Mouse (Mus musculus) MEL (cell line): ENCODE measurements around the gene Adgrb3. TPM values are rescaled to one million over a fixed set of nuclear protein-coding genes. Genes with fewer than 3 reads are reported as not detected.

Experiments
- DNase-seq: peaks from one replicate; pipeline ENCODE4 v3.0.0; 2011; ENCODE audit warnings: low read depth, low spot score
- H3K27ac ChIP-seq: 2 replicates; pipeline ENCODE4 v1.5.1; 2012; ENCODE audit warnings: low read depth, mild to moderate bottlenecking, control low read depth, low read length, moderate library complexity; ENCODE audit not compliant: control insufficient read depth
- H3K27me3 ChIP-seq, 2 experiments: fragments of 150-350 bp in 1 of 2; sonication (generic) in 1 of 2; 2 replicates each; pipeline ENCODE4 v1.6.1; 2012; ENCODE audit warnings: low read length in 2 of 2, mild to moderate bottlenecking in 2 of 2, improper control_type of control experiment in 1 of 2, moderate library complexity in 1 of 2; ENCODE audit not compliant: insufficient read depth in 2 of 2, control insufficient read depth in 1 of 2
- H3K36me3 ChIP-seq, 2 experiments: 2 replicates each; pipeline ENCODE4 v1.6.1; 2012 to 2014; ENCODE audit warnings: low read length in 2 of 2, improper control_type of control experiment in 1 of 2, inconsistent platforms in 1 of 2, mild to moderate bottlenecking in 1 of 2; ENCODE audit not compliant: insufficient read depth in 2 of 2, control insufficient read depth in 1 of 2
- H3K4me1 ChIP-seq, 2 experiments: fragments of 150-350 bp in 1 of 2; sonication (generic) in 1 of 2; 2 replicates each; pipeline ENCODE4 v1.6.1; 2012; ENCODE audit warnings: low read length in 2 of 2, improper control_type of control experiment in 1 of 2, mild to moderate bottlenecking in 1 of 2; ENCODE audit not compliant: insufficient read depth in 2 of 2, control insufficient read depth in 1 of 2
- H3K4me3 ChIP-seq, 2 experiments: fragments of 150-350 bp in 1 of 2; sonication (generic) in 1 of 2; 2 replicates each; pipeline ENCODE4 v1.5.1; 2012; ENCODE audit warnings: low read depth in 2 of 2, low read length in 2 of 2, mild to moderate bottlenecking in 2 of 2, moderate library complexity in 2 of 2, control low read depth in 1 of 2, improper control_type of control experiment in 1 of 2; ENCODE audit not compliant: control insufficient read depth in 1 of 2, insufficient read depth in 1 of 2
- H3K79me2 ChIP-seq: 2 replicates; pipeline ENCODE4 v1.6.1; 2012; ENCODE audit warnings: mild to moderate bottlenecking, low read length, moderate library complexity; ENCODE audit not compliant: control insufficient read depth, poor library complexity, insufficient read depth
- H3K9ac ChIP-seq: 2 replicates; pipeline ENCODE4 v1.6.1; 2012; ENCODE audit warnings: low read depth, mild to moderate bottlenecking, control low read depth, low read length, moderate library complexity; ENCODE audit not compliant: control insufficient read depth, poor library complexity, severe bottlenecking
- H3K9me3 ChIP-seq: fragments of 150-350 bp; sonication (generic); replicated peaks from 2 replicates; pipeline ENCODE4 v1.6.1; 2012; ENCODE audit warnings: mild to moderate bottlenecking, low read length, improper control_type of control experiment, moderate library complexity; ENCODE audit not compliant: insufficient read depth
- BHLHE40 ChIP-seq: IDR thresholded peaks from 2 replicates; pipeline ENCODE4 v1.6.1; 2012; ENCODE audit warnings: low read depth, mild to moderate bottlenecking, inconsistent platforms, low read length, improper control_type of control experiment, borderline replicate concordance
- CHD1 ChIP-seq: IDR thresholded peaks from 2 replicates; pipeline ENCODE4 v1.6.1; 2012; ENCODE audit warnings: low read depth, mild to moderate bottlenecking, inconsistent platforms, low read length, improper control_type of control experiment
- CHD2 ChIP-seq: IDR thresholded peaks from 2 replicates; pipeline ENCODE4 v1.6.1; 2011; ENCODE audit warnings: low read length, improper control_type of control experiment
- E2F4 ChIP-seq: IDR thresholded peaks from 2 replicates; pipeline ENCODE4 v1.6.1; 2011; ENCODE audit warnings: low read depth, low read length, improper control_type of control experiment, borderline replicate concordance
- ELF1 ChIP-seq: IDR thresholded peaks from 2 replicates; pipeline ENCODE4 v1.6.1; 2014; ENCODE audit warnings: low read depth, mild to moderate bottlenecking, inconsistent platforms, low read length, improper control_type of control experiment, moderate library complexity
- EP300 ChIP-seq, 2 experiments: IDR thresholded peaks; 2 replicates each; pipeline ENCODE4 v1.6.1; 2011; ENCODE audit warnings: improper control_type of control experiment in 2 of 2, low read length in 2 of 2, low read depth in 1 of 2, mild to moderate bottlenecking in 1 of 2
- MAZ ChIP-seq: IDR thresholded peaks from 2 replicates; pipeline ENCODE4 v1.6.1; 2012; ENCODE audit warnings: low read depth, mild to moderate bottlenecking, inconsistent platforms, low read length, improper control_type of control experiment
- MYB ChIP-seq: IDR thresholded peaks from 2 replicates; pipeline ENCODE4 v1.6.1; 2011; ENCODE audit warnings: mild to moderate bottlenecking, low read depth, low read length, improper control_type of control experiment
- NELFE ChIP-seq: IDR thresholded peaks from 2 replicates; pipeline ENCODE4 v1.6.1; 2011; ENCODE audit warnings: low read depth, low read length, improper control_type of control experiment
- NRF1 ChIP-seq: IDR thresholded peaks from 2 replicates; pipeline ENCODE4 v1.6.1; 2014; ENCODE audit warnings: low read depth, mild to moderate bottlenecking, inconsistent platforms, low read length, improper control_type of control experiment, moderate library complexity; ENCODE audit not compliant: poor library complexity, insufficient read depth, severe bottlenecking
- POLR2A ChIP-seq, 2 experiments: IDR thresholded peaks; 2 replicates each; pipeline ENCODE4 v1.6.1; 2011 to 2012; ENCODE audit warnings: low read length in 2 of 2, mild to moderate bottlenecking in 2 of 2, control low read depth in 1 of 2, improper control_type of control experiment in 1 of 2, low read depth in 1 of 2, moderate library complexity in 1 of 2; ENCODE audit not compliant: control insufficient read depth in 1 of 2, insufficient read depth in 1 of 2, poor library complexity in 1 of 2
- POLR2AphosphoS2 ChIP-seq: IDR thresholded peaks from 2 replicates; pipeline ENCODE4 v1.6.1; 2011; ENCODE audit warnings: low read length, improper control_type of control experiment
- SIN3A ChIP-seq: IDR thresholded peaks from 2 replicates; pipeline ENCODE4 v1.6.1; 2012; ENCODE audit warnings: low read length, improper control_type of control experiment, inconsistent platforms
- USF1 ChIP-seq: IDR thresholded peaks from 2 replicates; pipeline ENCODE4 v1.6.1; 2014; ENCODE audit warnings: low read depth, mild to moderate bottlenecking, inconsistent platforms, low read length, improper control_type of control experiment, moderate library complexity
- USF2 ChIP-seq, 2 experiments: IDR thresholded peaks; 2 replicates each; pipeline ENCODE4 v1.6.1; 2011 to 2012; ENCODE audit warnings: improper control_type of control experiment in 2 of 2, low read length in 2 of 2, borderline replicate concordance in 1 of 2, inconsistent platforms in 1 of 2, low read depth in 1 of 2, mild to moderate bottlenecking in 1 of 2; ENCODE audit not compliant: insufficient read depth in 1 of 2
- ZKSCAN1 ChIP-seq: IDR thresholded peaks from 2 replicates; pipeline ENCODE4 v1.6.1; 2012; ENCODE audit warnings: low read depth, mild to moderate bottlenecking, inconsistent platforms, low read length, improper control_type of control experiment, moderate library complexity
- ZNF384 ChIP-seq: IDR thresholded peaks from 2 replicates; pipeline ENCODE4 v1.6.1; 2012; ENCODE audit warnings: low read depth, mild to moderate bottlenecking, inconsistent platforms, low read length, improper control_type of control experiment
- polyA plus RNA-seq, 2 experiments: library from polyadenylated mRNA; stranded (reverse) in 1 of 2; unstranded in 1 of 2; fragments of >175 nt in 1 of 2; fragments of >200 nt in 1 of 2; gene quantifications; 2 replicates each; pipeline versions ENCODE4 v1.2.1 to v1.2.4; 2012; ENCODE audit warnings: low replicate concordance in 2 of 2, low read depth in 1 of 2; ENCODE audit not compliant: insufficient read length in 2 of 2, insufficient read depth in 1 of 2, missing spikeins in 1 of 2
- total RNA-seq: library from RNA; depleted of rRNA; stranded (reverse); fragments of 300-350 nt; gene quantifications from 2 replicates; pipeline ENCODE4 v1.2.3, GENCODE M21; 2012

The Adgrb3 gene
- total and polyA plus RNA-seq, 3 experiments = not detected

DNA sequence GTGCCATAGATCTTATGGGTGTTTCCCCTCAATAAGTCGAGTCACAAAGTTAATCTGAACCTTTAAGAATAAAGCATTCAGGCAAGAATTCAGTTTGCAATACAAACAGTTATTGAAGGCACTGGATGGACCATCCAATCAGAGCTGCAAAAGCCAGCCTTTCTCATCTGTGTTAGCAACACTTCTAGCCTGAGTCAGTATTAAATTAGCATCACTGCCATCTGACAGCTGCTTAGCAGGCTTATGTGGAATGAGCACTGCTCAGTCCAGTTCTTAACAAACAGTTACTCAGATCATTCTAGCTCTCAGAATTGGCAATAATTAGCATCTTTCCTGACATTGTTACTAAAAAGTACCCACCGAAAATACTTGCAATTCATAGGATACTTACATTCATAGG, 339.3 kb downstream of the Adgrb3 start:
- H3K79me2 ChIP-seq = no peaks in the 10 kb centered on the region
- H3K4me3 ChIP-seq = no peak overlapping the region
- H3K27me3 ChIP-seq = no peaks in the 10 kb centered on the region
- H3K9ac ChIP-seq = no peak overlapping the region
- TF ChIP-seq CHD1 (no peak), POLR2A (IDR thresholded peaks at IDR 0.05; ENCODE audit: control insufficient read depth in 1 of 2, insufficient read depth in 1 of 2, low read depth in 1 of 2, low read length in 2 of 2, poor library complexity in 1 of 2) (no peak), POLR2AphosphoS2 (no peak), EP300 (IDR thresholded peaks at IDR 0.05; ENCODE audit: low read depth in 1 of 2, low read length in 2 of 2) (no peak), E2F4 (no peak), ELF1 (no peak), SIN3A (no peak), ZKSCAN1 (no peak), BHLHE40 (no peak), USF1 (no peak), ZNF384 (no peak), NRF1 (no peak)
- TF ChIP-seq, all 39 proteins: peak for 0
- H3K36me3 ChIP-seq = no peaks in the 10 kb centered on the region
- DNase-seq = no peak
- H3K27ac ChIP-seq = no peak overlapping the region
- H3K4me1 ChIP-seq = no peaks in the 10 kb centered on the region
- no peaks in the 10 kb centered on the region for H3K9me3 ChIP-seq

DNA sequence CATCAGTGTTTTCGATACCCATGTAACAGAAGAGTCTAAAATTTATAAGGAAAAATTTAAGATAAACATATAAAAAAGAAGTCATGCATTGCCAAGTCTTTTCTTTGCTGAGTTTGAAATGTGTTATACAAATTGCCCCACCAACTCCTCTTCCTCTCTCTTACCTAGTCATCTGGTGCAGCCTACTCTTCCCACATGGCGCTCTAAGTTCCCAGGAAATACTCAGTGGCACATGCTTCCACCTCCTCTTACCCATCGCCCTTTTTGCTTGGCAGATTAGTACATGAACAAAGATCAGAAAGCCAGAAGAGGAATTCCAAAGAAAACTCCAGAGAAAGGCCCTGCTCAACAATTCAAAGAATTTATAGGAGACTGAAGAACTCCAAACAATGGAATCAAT, 353.8 kb downstream of the Adgrb3 start:
- no peak for TF ChIP-seq USF2 (IDR thresholded peaks at IDR 0.05; ENCODE audit: borderline replicate concordance in 1 of 2, insufficient read depth in 1 of 2, low read depth in 1 of 2, low read length in 2 of 2)
- no peak for TF ChIP-seq CHD2
- TF ChIP-seq MYB = no peak
- no peak for TF ChIP-seq POLR2A (IDR thresholded peaks at IDR 0.05; ENCODE audit: control insufficient read depth in 1 of 2, insufficient read depth in 1 of 2, low read depth in 1 of 2, low read length in 2 of 2, poor library complexity in 1 of 2)
- no peak for TF ChIP-seq ELF1
- TF ChIP-seq MAZ = no peak
- no peak for TF ChIP-seq NELFE
- TF ChIP-seq EP300 (IDR thresholded peaks at IDR 0.05; ENCODE audit: low read depth in 1 of 2, low read length in 2 of 2) = no peak
- TF ChIP-seq POLR2AphosphoS2 = no peak
- Histone ChIP-seq H3K4me1 (no peaks in the 10 kb centered on the region), H3K27ac (no peak overlapping the region), H3K36me3 (no peaks in the 10 kb centered on the region), H3K79me2 (no peaks in the 10 kb centered on the region), H3K27me3 (no peaks in the 10 kb centered on the region), H3K9me3 (no peaks in the 10 kb centered on the region), H3K4me3 (no peak overlapping the region), H3K9ac (no peak overlapping the region)
- DNase-seq = no peak
